Mouse (Mus musculus): ENCODE results near the gene Bcdin3d. TPM values are rescaled to one million over a fixed set of nuclear protein-coding genes. Genes with fewer than 3 reads are reported as not detected.

The Bcdin3d gene
- polyA plus RNA-seq (2015; fragmentation: Nextera tagmentation; extraction: Ambion mirVana), result 24.7 and 25.4 TPM in 2 replicates

DNA sequence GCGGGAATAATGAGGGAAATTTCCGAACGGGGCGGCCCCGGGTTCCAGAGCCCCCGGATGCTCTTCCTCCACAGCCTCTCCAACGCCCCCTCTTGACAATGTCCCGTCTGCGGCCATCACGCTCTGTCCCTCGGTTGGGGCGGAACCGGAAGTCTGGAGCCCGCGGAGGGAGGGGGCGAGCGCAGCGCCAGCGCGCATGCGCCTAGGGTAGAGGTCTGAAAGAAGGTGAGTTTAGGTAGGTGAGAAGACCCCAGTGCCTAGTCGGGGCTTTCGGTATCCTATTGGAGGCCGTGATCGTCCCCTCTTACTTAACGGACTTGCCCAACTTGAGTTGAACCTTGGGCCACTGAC, at the start of gene Bcdin3d:
TSS of gene Bcdin3d (minus strand) at position 155 of the 351 bp plus-strand sequence.
- Histone ChIP-seq H3K4me3 (peak within 1 kb of the TSS; percentile 68), H3K27me3 (no peaks in the 10 kb centered on the region; the same call in 1 of the 2 replicates), H3K9me3 (replicated peaks) (no peaks in the 10 kb centered on the region), H3K9ac (peak within 1 kb of the TSS; percentile 81), H3K27ac (peak within 1 kb of the TSS; percentile 83), H3K4me2 (peak within 1 kb of the TSS; percentile 76), H3K4me1 (peaks cover 17% of the 10 kb centered on the region), H3K36me3 (ENCODE audit: poor library complexity, severe bottlenecking) (peaks cover 11% of the 10 kb centered on the region)
- WGBS, result under 1% methylated on average over 26 of the region's 26 CpGs
- ATAC-seq, result peak; percentile 90

DNA sequence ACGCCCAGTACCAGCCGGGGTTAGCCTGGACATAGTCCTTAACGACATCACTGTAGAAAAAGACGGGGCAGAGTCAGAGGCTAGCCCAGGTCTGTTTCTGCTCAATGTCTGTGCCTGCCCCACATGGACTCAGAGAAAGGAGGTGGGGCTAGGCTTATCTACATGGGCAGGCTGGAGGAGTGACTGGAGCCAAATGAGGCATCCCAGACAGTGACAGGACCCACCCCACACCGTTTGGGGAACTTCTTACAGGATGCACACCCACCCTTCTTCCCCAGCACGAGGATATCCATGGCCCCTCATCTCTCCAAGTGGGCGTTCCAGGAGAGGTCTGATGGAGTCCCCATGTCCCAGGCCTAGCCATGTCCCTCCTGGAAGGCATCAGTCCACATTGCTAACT, 45.8 kb upstream of the Bcdin3d start:
- no peak overlapping the region for H3K9ac ChIP-seq
- H3K4me1 ChIP-seq, result no peaks in the 10 kb centered on the region
- ATAC-seq, result no peak
- H3K27ac ChIP-seq, result no peak overlapping the region
- H3K36me3 ChIP-seq (ENCODE audit: poor library complexity, severe bottlenecking), result no peaks in the 10 kb centered on the region
- no peak overlapping the region for H3K4me3 ChIP-seq
- no peaks in the 10 kb centered on the region; the same call in 1 of the 2 replicates for H3K27me3 ChIP-seq
- WGBS, result 92% methylated on average over 7 of the region's 7 CpGs
- no peak overlapping the region for H3K4me2 ChIP-seq
- H3K9me3 ChIP-seq (replicated peaks), result no peaks in the 10 kb centered on the region

GRCm38 (mm10) chr15:99519626-99520025, 45.1 kb upstream of the Bcdin3d start:
- Histone ChIP-seq H3K4me3 (no peak overlapping the region), H3K27me3 (no peaks in the 10 kb centered on the region; the same call in 1 of the 2 replicates), H3K4me2 (no peak overlapping the region), H3K9me3 (replicated peaks) (no peaks in the 10 kb centered on the region), H3K9ac (no peak overlapping the region), H3K36me3 (ENCODE audit: poor library complexity, severe bottlenecking) (no peaks in the 10 kb centered on the region), H3K27ac (no peak overlapping the region), H3K4me1 (no peaks in the 10 kb centered on the region)
- ATAC-seq, result no peak
- WGBS, result 80% methylated on average over 9 of the region's 9 CpGs

GRCm38 (mm10) chr15:99517715-99518114, 43.2 kb upstream of the Bcdin3d start:
- Histone ChIP-seq H3K4me1 (no peaks in the 10 kb centered on the region), H3K9me3 (replicated peaks) (no peaks in the 10 kb centered on the region), H3K4me2 (no peak overlapping the region), H3K9ac (no peak overlapping the region), H3K27me3 (no peaks in the 10 kb centered on the region; the same call in 1 of the 2 replicates), H3K4me3 (no peak overlapping the region), H3K27ac (no peak overlapping the region), H3K36me3 (ENCODE audit: poor library complexity, severe bottlenecking) (no peaks in the 10 kb centered on the region)
- 54% methylated on average over 7 of the region's 7 CpGs for WGBS
- no peak for ATAC-seq

GRCm38 (mm10) chr15:99516715-99517114, 42.2 kb upstream of the Bcdin3d start:
- Histone ChIP-seq H3K36me3 (ENCODE audit: poor library complexity, severe bottlenecking) (no peaks in the 10 kb centered on the region), H3K27ac (no peak overlapping the region), H3K9me3 (replicated peaks) (no peaks in the 10 kb centered on the region), H3K9ac (no peak overlapping the region), H3K4me3 (no peak overlapping the region), H3K4me2 (no peak overlapping the region), H3K4me1 (no peaks in the 10 kb centered on the region), H3K27me3 (no peaks in the 10 kb centered on the region; the same call in 1 of the 2 replicates)
- 68% methylated on average over 8 of the region's 8 CpGs for WGBS
- no peak for ATAC-seq

DNA sequence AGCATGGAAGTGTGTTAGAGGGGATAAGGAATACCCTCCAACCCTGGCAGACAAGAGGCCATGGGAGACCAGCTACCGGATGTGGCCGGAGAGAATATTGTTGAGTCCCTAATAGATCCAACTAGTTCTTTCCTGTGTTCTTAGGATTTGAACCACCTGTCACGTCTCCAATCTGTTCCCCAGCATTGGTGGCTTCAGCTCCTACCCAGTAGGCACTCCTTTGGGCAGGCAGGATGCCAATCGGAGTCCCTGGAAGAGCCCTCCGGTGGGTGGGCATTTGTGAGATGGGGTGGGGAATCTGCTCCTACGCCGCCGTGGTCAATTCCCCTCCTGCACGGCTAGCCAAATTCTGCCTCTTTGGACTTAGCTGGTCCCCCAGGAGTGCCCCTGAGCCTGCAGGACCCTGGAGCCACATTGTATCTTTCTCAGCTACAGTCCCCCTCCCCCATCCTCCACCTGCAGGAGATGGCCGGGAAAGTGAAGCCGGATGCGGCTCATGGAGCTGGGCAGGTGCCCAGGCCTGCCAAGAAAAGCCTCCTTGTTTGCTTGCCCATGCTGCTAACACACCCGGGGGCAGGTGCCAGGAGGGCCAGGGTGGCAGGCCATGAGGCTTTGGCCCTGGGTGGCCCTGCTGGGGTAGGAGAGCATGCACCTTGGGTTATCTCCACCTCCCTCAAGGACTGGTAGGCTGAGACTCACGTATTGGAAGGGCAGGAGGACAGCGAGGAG, 37.4 kb upstream of the Bcdin3d start:
- no peak for ATAC-seq
- 84% methylated on average over 15 of the region's 15 CpGs for WGBS

GRCm38 (mm10) chr15:99510621-99511020, 36.1 kb upstream of the Bcdin3d start:
- ATAC-seq, result no peak
- H3K4me3 ChIP-seq, result no peak overlapping the region
- H3K4me2 ChIP-seq, result no peak overlapping the region
- H3K27me3 ChIP-seq, result no peaks in the 10 kb centered on the region
- no peak overlapping the region for H3K27ac ChIP-seq
- no peak overlapping the region for H3K9ac ChIP-seq
- WGBS, result 86% methylated on average over 3 of the region's 3 CpGs
- no peaks in the 10 kb centered on the region for H3K9me3 ChIP-seq (replicated peaks)
- no peaks in the 10 kb centered on the region for H3K36me3 ChIP-seq (ENCODE audit: poor library complexity, severe bottlenecking)
- no peaks in the 10 kb centered on the region for H3K4me1 ChIP-seq

More for the DNA sequence above, 37.4 kb upstream of the Bcdin3d start:
- H3K27ac ChIP-seq, result no peak overlapping the region
- H3K9ac ChIP-seq, result no peak overlapping the region
- H3K27me3 ChIP-seq, result no peaks in the 10 kb centered on the region
- no peaks in the 10 kb centered on the region for H3K36me3 ChIP-seq (ENCODE audit: poor library complexity, severe bottlenecking)
- H3K4me3 ChIP-seq, result no peak overlapping the region
- no peaks in the 10 kb centered on the region for H3K4me1 ChIP-seq
- no peak overlapping the region for H3K4me2 ChIP-seq
- no peaks in the 10 kb centered on the region for H3K9me3 ChIP-seq (replicated peaks)

DNA sequence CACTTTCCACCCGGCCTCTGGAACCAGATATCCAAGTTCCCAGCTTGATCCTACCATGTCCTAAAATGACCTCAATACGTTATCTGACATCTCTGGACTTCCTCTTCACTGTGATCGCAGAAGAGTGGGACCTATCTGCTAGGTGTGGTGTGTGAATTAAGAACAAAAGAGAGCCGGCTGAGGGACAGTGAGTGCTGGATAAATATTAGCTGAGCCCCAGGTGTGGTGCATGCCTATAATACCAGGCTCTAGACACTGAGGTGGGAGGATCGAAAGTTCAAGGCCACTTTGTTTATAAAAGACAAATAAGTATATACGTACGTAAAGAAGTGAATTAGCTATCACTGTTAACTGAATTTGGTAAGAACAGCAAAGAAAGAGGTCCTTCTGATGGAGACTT, 35.3 kb upstream of the Bcdin3d start:
- 85% methylated on average over 7 of the region's 7 CpGs for WGBS
- H3K4me3 ChIP-seq, result no peak overlapping the region
- H3K27me3 ChIP-seq, result no peaks in the 10 kb centered on the region
- no peak overlapping the region for H3K4me2 ChIP-seq
- no peaks in the 10 kb centered on the region for H3K4me1 ChIP-seq
- no peak overlapping the region for H3K9ac ChIP-seq
- H3K9me3 ChIP-seq (replicated peaks), result no peaks in the 10 kb centered on the region
- ATAC-seq, result no peak
- H3K36me3 ChIP-seq (ENCODE audit: poor library complexity, severe bottlenecking), result no peaks in the 10 kb centered on the region
- no peak overlapping the region for H3K27ac ChIP-seq

DNA sequence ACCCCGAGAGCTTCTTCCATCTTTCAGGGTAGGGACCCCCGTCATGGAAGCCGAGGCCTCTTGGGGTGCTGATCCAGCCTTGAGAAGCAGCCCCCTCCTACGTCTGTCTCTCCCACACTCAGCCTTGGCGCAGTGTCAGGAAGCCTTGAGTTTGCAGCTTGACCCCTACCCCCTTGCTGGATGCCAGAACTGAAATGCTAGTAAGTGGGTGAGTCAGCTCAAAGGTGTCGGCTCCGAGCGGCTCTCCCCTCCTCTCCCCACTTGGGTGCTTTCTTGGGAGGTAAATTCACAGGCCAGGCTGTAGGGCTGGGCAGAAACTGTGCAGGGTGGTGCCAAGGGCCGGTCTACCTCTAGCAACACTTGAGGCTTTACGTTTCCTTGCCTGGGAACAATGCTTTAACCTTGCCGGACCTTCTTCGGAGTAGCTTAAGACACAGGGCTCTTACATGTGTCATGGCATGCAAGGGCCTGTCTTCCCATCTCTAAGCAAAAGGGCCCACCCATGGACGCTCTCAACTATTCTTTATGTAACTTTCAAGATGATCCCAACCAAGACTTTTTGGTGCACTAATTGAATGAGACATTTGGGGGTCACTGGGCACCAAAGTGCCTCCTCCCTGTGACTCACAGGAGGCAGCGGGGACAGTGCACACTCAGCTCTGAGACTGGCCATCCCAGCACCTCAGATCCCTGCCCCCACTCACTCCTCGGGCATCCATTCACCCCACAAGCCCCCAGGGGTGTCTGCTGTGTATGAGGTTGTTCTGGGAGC, 31.0 kb upstream of the Bcdin3d start:
- ATAC-seq, result no peak
- Histone ChIP-seq H3K4me3 (no peak overlapping the region), H3K27ac (no peak overlapping the region), H3K4me2 (no peak overlapping the region), H3K27me3 (no peaks in the 10 kb centered on the region; the same call in 1 of the 2 replicates), H3K4me1 (peaks cover 19% of the 10 kb centered on the region), H3K9me3 (replicated peaks) (no peaks in the 10 kb centered on the region), H3K9ac (no peak overlapping the region), H3K36me3 (ENCODE audit: poor library complexity, severe bottlenecking) (no peaks in the 10 kb centered on the region)
- 83% methylated on average over 15 of the region's 15 CpGs for WGBS

- Histone ChIP-seq H3K4me2 (no peak overlapping the region), H3K4me1 (peaks cover 19% of the 10 kb centered on the region), H3K9me3 (replicated peaks) (no peaks in the 10 kb centered on the region), H3K36me3 (ENCODE audit: poor library complexity, severe bottlenecking) (no peaks in the 10 kb centered on the region), H3K27ac (no peak overlapping the region), H3K9ac (no peak overlapping the region), H3K4me3 (no peak overlapping the region), H3K27me3 (no peaks in the 10 kb centered on the region; the same call in 1 of the 2 replicates)
- no peak for ATAC-seq
- 87% methylated on average over 5 of the region's 5 CpGs for WGBS
Observed at GRCm38 (mm10) chr15:99503256-99503655, 28.7 kb upstream of the Bcdin3d start.

DNA sequence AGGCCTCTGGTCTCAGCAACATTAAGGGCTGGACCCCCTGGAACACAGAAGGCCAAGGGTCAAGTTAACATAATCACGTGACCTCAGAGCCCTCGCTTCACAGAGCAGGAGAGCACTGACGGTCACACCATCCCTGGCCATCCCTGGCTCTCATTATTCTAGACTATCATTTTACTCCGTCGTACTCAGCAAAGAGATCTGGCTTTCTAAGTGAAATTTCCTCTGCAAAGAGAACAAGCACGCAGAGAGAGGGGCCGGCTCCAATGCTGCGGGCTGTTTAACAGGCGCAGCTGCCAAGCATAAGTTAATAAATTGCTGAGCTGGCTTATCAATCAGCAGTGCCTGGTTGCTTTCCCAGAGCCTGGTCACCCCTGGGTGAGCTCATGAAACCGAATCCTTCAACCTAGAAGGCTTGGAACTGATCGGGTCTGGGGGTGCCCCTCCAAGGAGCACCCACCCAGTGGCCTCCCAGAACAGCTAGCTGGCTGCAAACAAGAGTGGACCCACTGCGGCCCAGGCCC, 27.8 kb upstream of the Bcdin3d start:
- ATAC-seq, result 0 out of 2 replicates have a peak, but pooled peaks have one; percentile 6
- WGBS, result 64% methylated on average over 12 of the region's 12 CpGs
- Histone ChIP-seq H3K27me3 (no peaks in the 10 kb centered on the region; the same call in 1 of the 2 replicates), H3K4me2 (no peak overlapping the region), H3K9ac (no peak overlapping the region; the same call in 1 of the 2 replicates), H3K9me3 (replicated peaks) (no peaks in the 10 kb centered on the region), H3K27ac (peak overlapping the region; percentile 68), H3K4me3 (no peak overlapping the region), H3K4me1 (peaks cover 25% of the 10 kb centered on the region), H3K36me3 (ENCODE audit: poor library complexity, severe bottlenecking) (no peaks in the 10 kb centered on the region)

Data from forebrain, embryonic 13.5 days (tissue).